Comparison of ENCODE assay signal across 8 mouse cellular contexts in genomic region chr3:84155146-84155545, GRCm38 (mm10). TPM values are rescaled to one million over a fixed set of nuclear protein-coding genes. Genes with fewer than 3 reads are reported as not detected.
DNase-seq lines count a peak whose midpoint lies in the region; ATAC-seq and TF ChIP-seq lines count a peak whose summit lies in the region.

No protein-coding gene starts in this region.

- no peaks in the 10 kb centered on the region for H3K9me3 ChIP-seq in hindbrain, embryonic 16.5 days (ENCODE audit: control insufficient read depth, low read length)
- H3K9me3 ChIP-seq in midbrain, embryonic 16.5 days (replicated peaks; ENCODE audit: control insufficient read depth, low read length, poor library complexity, severe bottlenecking), result no peaks in the 10 kb centered on the region

- H3K4me3 ChIP-seq in layer of hippocampus, adult 2 months, result peak overlapping the region; percentile 66
- peak overlapping the region; percentile 62 for H3K4me3 ChIP-seq in hindbrain, embryonic 16.5 days (ENCODE audit: low read length)
- H3K4me3 ChIP-seq in midbrain, embryonic 16.5 days (ENCODE audit: low read depth, low read length), result peak overlapping the region; percentile 56

- H3K36me3 ChIP-seq in hindbrain, embryonic 16.5 days (ENCODE audit: control insufficient read depth, insufficient read depth, low read length), result peaks cover 7% of the 10 kb centered on the region
- peaks cover 7% of the 10 kb centered on the region for H3K36me3 ChIP-seq in midbrain, embryonic 16.5 days (ENCODE audit: control insufficient read depth, insufficient read depth, low read length)

- no peak for TF ChIP-seq CTCF in layer of hippocampus, adult 2 months (conservative IDR thresholded peaks at IDR 0.05)

- no peaks in the 10 kb centered on the region for H3K27me3 ChIP-seq in hindbrain, embryonic 16.5 days (replicated peaks; ENCODE audit: control insufficient read depth, insufficient read depth, low read length)
- no peaks in the 10 kb centered on the region for H3K27me3 ChIP-seq in midbrain, embryonic 16.5 days (ENCODE audit: control insufficient read depth, insufficient read depth, low read depth, low read length)

- WGBS in hindbrain, embryonic 16.5 days, result under 1% methylated on average over 27 of the region's 27 CpGs
- WGBS in midbrain, embryonic 16.5 days, result under 1% methylated on average over 26 of the region's 27 CpGs

- peak overlapping the region; percentile 100 for H3K4me2 ChIP-seq in hindbrain, embryonic 16.5 days (ENCODE audit: low read length)
- peak overlapping the region; percentile 98 for H3K4me2 ChIP-seq in midbrain, embryonic 16.5 days (ENCODE audit: low read length)

- H3K4me1 ChIP-seq in hindbrain, embryonic 16.5 days (ENCODE audit: control insufficient read depth, insufficient read depth, low read depth, low read length), result peaks cover 3% of the 10 kb centered on the region; the same call in 1 of the 2 replicates
- H3K4me1 ChIP-seq in midbrain, embryonic 16.5 days (ENCODE audit: control insufficient read depth, insufficient read depth, low read length), result 0 out of 2 replicates have a peak, but pooled peaks cover 2% of the 10 kb centered on the region

- ATAC-seq in hindbrain, embryonic 16.5 days, result no peak
- ATAC-seq in midbrain, embryonic 16.5 days, result peak; percentile 47

- peak overlapping the region; percentile 65 for H3K9ac ChIP-seq in hindbrain, embryonic 16.5 days (ENCODE audit: low read depth, low read length)
- H3K9ac ChIP-seq in midbrain, embryonic 16.5 days (ENCODE audit: low read depth, low read length), result peak overlapping the region; percentile 62

- no peak for DNase-seq in layer of hippocampus, adult 2 months (ENCODE audit: low spot score in 2 of 2)
- DNase-seq in layer of hippocampus, postnatal 36 days, result no peak
- peak; percentile 59 for DNase-seq in c-Kit-positive CD71-positive TER-119-negative erythroid progenitor cells, embryonic 14.5 days (ENCODE audit: low read depth)
- DNase-seq in adrenal gland, postnatal 25 days, result no peak
- DNase-seq in spleen, postnatal 10 days (ENCODE audit: low spot score in 2 of 2), result no peak
- no peak for DNase-seq in layer of hippocampus, postnatal 25 days (ENCODE audit: extremely low spot score in 1 of 2, low spot score in 1 of 2)

- H3K27ac ChIP-seq in layer of hippocampus, adult 2 months, result no peak overlapping the region
- no peak overlapping the region for H3K27ac ChIP-seq in hindbrain, embryonic 16.5 days (ENCODE audit: low read depth, low read length)
- no peak overlapping the region for H3K27ac ChIP-seq in midbrain, embryonic 16.5 days (ENCODE audit: low read length)

RNA-seq across cellular contexts. Expression of gene Mnd1, which starts 0.4 kb away (rescaled TPM):
- 1 to 10 TPM; 1.8 to 2.9 TPM for total RNA-seq in layer of hippocampus, adult 2 months (2021)
- 1 to 10 TPM; 2.3 to 3.1 TPM for total RNA-seq in layer of hippocampus, postnatal 36 days (2021)
- polyA plus RNA-seq in hindbrain, embryonic 16.5 days (2015; fragmentation: Nextera tagmentation; extraction: Ambion mirVana), result 2.0 and 2.9 TPM in 2 replicates
- 1.4 and 1.5 TPM in 2 replicates for polyA plus RNA-seq in midbrain, embryonic 16.5 days (2015; fragmentation: Nextera tagmentation; extraction: Ambion mirVana)
- 18.7 and 18.8 TPM in 2 replicates for total RNA-seq in adrenal gland, postnatal 25 days (2021)
- total RNA-seq in layer of hippocampus, postnatal 25 days (2021), result 1 to 10 TPM; 1.4 to 2.2 TPM

RNA-seq across cellular contexts. Expression of gene Gm6525, which starts 18.8 kb away (rescaled TPM):
- total RNA-seq in layer of hippocampus, adult 2 months (2021), result not detected
- total RNA-seq in layer of hippocampus, postnatal 36 days (2021), result not detected
- polyA plus RNA-seq in hindbrain, embryonic 16.5 days (2015; fragmentation: Nextera tagmentation; extraction: Ambion mirVana), result 1.6 and 1.8 TPM in 2 replicates
- 2.1 and 2.5 TPM in 2 replicates for polyA plus RNA-seq in midbrain, embryonic 16.5 days (2015; fragmentation: Nextera tagmentation; extraction: Ambion mirVana)
- total RNA-seq in adrenal gland, postnatal 25 days (2021), result 0.30 TPM in 1 of 2 replicates, not detected in the other
- total RNA-seq in layer of hippocampus, postnatal 25 days (2021), result not detected
